Mouse (Mus musculus): ENCODE data around the gene Sdccag8. TPM values are rescaled to one million over a fixed set of nuclear protein-coding genes. Genes with fewer than 3 reads are reported as not detected.

Sdccag8 gene
- total and polyA plus RNA-seq, 2 experiments: 2.3 to 9.5 TPM

GRCm38 (mm10) chr1:176810161-176810560, 4.3 kb upstream of the Sdccag8 start:
- Histone ChIP-seq H3K9ac (ENCODE audit: low read depth, low read length) (no peak overlapping the region), H3K4me1 (ENCODE audit: control insufficient read depth, insufficient read depth, low read length) (peaks cover 2% of the 10 kb centered on the region), H3K36me3 (ENCODE audit: control insufficient read depth, insufficient read depth, low read length) (no peaks in the 10 kb centered on the region), H3K4me3 (ENCODE audit: insufficient read depth, low read depth, low read length) (no peak overlapping the region), H3K27me3 (ENCODE audit: control insufficient read depth, insufficient read depth, low read length) (no peaks in the 10 kb centered on the region), H3K27ac (replicated peaks; ENCODE audit: insufficient read depth, low read depth, low read length) (no peak overlapping the region), H3K79me2 (ENCODE audit: control insufficient read depth, insufficient read depth, low read length) (peaks cover 3% of the 10 kb centered on the region; the same call in 1 of the 2 replicates)
- DNase-seq (ENCODE audit: extremely low read depth, low read depth, low spot score): no peak
- TF ChIP-seq CTCF (IDR thresholded peaks at IDR 0.05; ENCODE audit: low read depth, low read length) (no peak), POLR2A (IDR thresholded peaks at IDR 0.05; ENCODE audit: extremely low read depth, insufficient read depth, low read length) (no peak)

- peaks cover 3% of the 10 kb centered on the region; the same call in 1 of the 2 replicates for H3K79me2 ChIP-seq (ENCODE audit: control insufficient read depth, insufficient read depth, low read length)
- H3K9ac ChIP-seq (ENCODE audit: low read depth, low read length): no peak overlapping the region
These were observed 2.6 kb upstream of the Sdccag8 start for GRCm38 (mm10) chr1:176811892-176812291.

GRCm38 (mm10) chr1:176812491-176813291, 1.8 kb upstream of the Sdccag8 start:
- Histone ChIP-seq H3K27me3 (ENCODE audit: control insufficient read depth, insufficient read depth, low read length) (no peaks in the 10 kb centered on the region), H3K9ac (ENCODE audit: low read depth, low read length) (peak overlapping the region; percentile 69), H3K36me3 (ENCODE audit: control insufficient read depth, insufficient read depth, low read length) (no peaks in the 10 kb centered on the region), H3K27ac (replicated peaks; ENCODE audit: insufficient read depth, low read depth, low read length) (peak overlapping the region; percentile 43), H3K79me2 (ENCODE audit: control insufficient read depth, insufficient read depth, low read length) (peaks cover 3% of the 10 kb centered on the region; the same call in 1 of the 2 replicates), H3K4me3 (ENCODE audit: insufficient read depth, low read depth, low read length) (peak overlapping the region; percentile 71), H3K4me1 (ENCODE audit: control insufficient read depth, insufficient read depth, low read length) (peaks cover 2% of the 10 kb centered on the region)
- WGBS: 19% methylated on average over 11 of the region's 11 CpGs
- TF ChIP-seq CTCF (IDR thresholded peaks at IDR 0.05; ENCODE audit: low read depth, low read length) (no peak), POLR2A (IDR thresholded peaks at IDR 0.05; ENCODE audit: extremely low read depth, insufficient read depth, low read length) (no peak)
- no peak for DNase-seq (ENCODE audit: extremely low read depth, low read depth, low spot score)

More at GRCm38 (mm10) chr1:176811892-176812291, 2.6 kb upstream of the Sdccag8 start:
- no peak for DNase-seq (ENCODE audit: extremely low read depth, low read depth, low spot score)
- Histone ChIP-seq H3K4me3 (ENCODE audit: insufficient read depth, low read depth, low read length) (no peak overlapping the region), H3K27me3 (ENCODE audit: control insufficient read depth, insufficient read depth, low read length) (no peaks in the 10 kb centered on the region), H3K4me1 (ENCODE audit: control insufficient read depth, insufficient read depth, low read length) (peaks cover 2% of the 10 kb centered on the region), H3K36me3 (ENCODE audit: control insufficient read depth, insufficient read depth, low read length) (no peaks in the 10 kb centered on the region), H3K27ac (replicated peaks; ENCODE audit: insufficient read depth, low read depth, low read length) (no peak overlapping the region)
- no peak for TF ChIP-seq POLR2A (IDR thresholded peaks at IDR 0.05; ENCODE audit: extremely low read depth, insufficient read depth, low read length)
- no peak for TF ChIP-seq CTCF (IDR thresholded peaks at IDR 0.05; ENCODE audit: low read depth, low read length)
- 76% methylated on average over 3 of the region's 3 CpGs for WGBS

GRCm38 (mm10) chr1:176813292-176814035, 996 bp upstream of the Sdccag8 start:
- peak overlapping the region; percentile 69 for H3K9ac ChIP-seq (ENCODE audit: low read depth, low read length)
- peaks cover 9% of the 10 kb centered on the region for H3K4me1 ChIP-seq (ENCODE audit: control insufficient read depth, insufficient read depth, low read length)
- H3K4me3 ChIP-seq (ENCODE audit: insufficient read depth, low read depth, low read length): peak overlapping the region; percentile 71
- TF ChIP-seq POLR2A (IDR thresholded peaks at IDR 0.05; ENCODE audit: extremely low read depth, insufficient read depth, low read length) (0 out of 2 replicates have a peak, but pooled peaks have one; percentile 34), CTCF (IDR thresholded peaks at IDR 0.05; ENCODE audit: low read depth, low read length) (no peak)
- H3K79me2 ChIP-seq (ENCODE audit: control insufficient read depth, insufficient read depth, low read length): peaks cover 3% of the 10 kb centered on the region; the same call in 1 of the 2 replicates
- DNase-seq (ENCODE audit: extremely low read depth, low read depth, low spot score): peak; percentile 58
- H3K36me3 ChIP-seq (ENCODE audit: control insufficient read depth, insufficient read depth, low read length): no peaks in the 10 kb centered on the region
- peak overlapping the region; percentile 80 for H3K27ac ChIP-seq (replicated peaks; ENCODE audit: insufficient read depth, low read depth, low read length)
- H3K27me3 ChIP-seq (ENCODE audit: control insufficient read depth, insufficient read depth, low read length): no peaks in the 10 kb centered on the region
- under 1% methylated on average over 69 of the region's 75 CpGs for WGBS

- H3K36me3 ChIP-seq (ENCODE audit: control insufficient read depth, insufficient read depth, low read length): no peaks in the 10 kb centered on the region
- peaks cover 3% of the 10 kb centered on the region; the same call in 1 of the 2 replicates for H3K79me2 ChIP-seq (ENCODE audit: control insufficient read depth, insufficient read depth, low read length)
- H3K9ac ChIP-seq (ENCODE audit: low read depth, low read length): peak within 1 kb of the TSS; percentile 78
- no peak for TF ChIP-seq CTCF (IDR thresholded peaks at IDR 0.05; ENCODE audit: low read depth, low read length)
- TF ChIP-seq POLR2A (IDR thresholded peaks at IDR 0.05; ENCODE audit: extremely low read depth, insufficient read depth, low read length): peak; percentile 46; the same call in 1 of the 2 replicates
- DNase-seq (ENCODE audit: extremely low read depth, low read depth, low spot score): peak; percentile 73
- H3K4me1 ChIP-seq (ENCODE audit: control insufficient read depth, insufficient read depth, low read length): peaks cover 12% of the 10 kb centered on the region
- peak within 1 kb of the TSS; percentile 80 for H3K27ac ChIP-seq (replicated peaks; ENCODE audit: insufficient read depth, low read depth, low read length)
- WGBS: under 1% methylated on average over 28 of the region's 28 CpGs
- H3K27me3 ChIP-seq (ENCODE audit: control insufficient read depth, insufficient read depth, low read length): no peaks in the 10 kb centered on the region
- H3K4me3 ChIP-seq (ENCODE audit: insufficient read depth, low read depth, low read length): peak within 1 kb of the TSS; percentile 85
These were observed 432 bp upstream of the Sdccag8 start, which contains the start of gene Cep170 for GRCm38 (mm10) chr1:176814036-176814420. TSS of gene Cep170 (minus strand) at chr1:176814067.

All from liver, adult 2 months (tissue).